Mouse (Mus musculus) spleen, adult 2 months (tissue): ENCODE measurements around the gene Ubap1l. TPM values are rescaled to one million over a fixed set of nuclear protein-coding genes. Genes with fewer than 3 reads are reported as not detected.

ENCODE experiments used
- DNase-seq, 2 experiments: peaks; one replicate each; pipeline versions ENCODE4 v3.0.0 to v3.0.0-alpha.2; 2012 to 2021; ENCODE audit warnings: low spot score in 2 of 2, low read depth in 1 of 2
- H3K27ac ChIP-seq: fragments of 200-500 bp; 2 replicates; pipeline ENCODE4 v1.5.1; 2012; ENCODE audit warnings: low read length, inconsistent platforms; ENCODE audit not compliant: insufficient read depth
- H3K27me3 ChIP-seq: fragments of 200-500 bp; 2 replicates; pipeline ENCODE4 v1.6.1; 2012; ENCODE audit warnings: mild to moderate bottlenecking, moderate library complexity, low read length, inconsistent platforms; ENCODE audit not compliant: control insufficient read depth, insufficient read depth
- H3K36me3 ChIP-seq: fragments of 200-500 bp; 2 replicates; pipeline ENCODE4 v1.6.1; 2012; ENCODE audit warnings: mild to moderate bottlenecking, low read length, inconsistent platforms; ENCODE audit not compliant: control insufficient read depth, insufficient read depth
- H3K4me1 ChIP-seq: fragments of 200-500 bp; 2 replicates; pipeline ENCODE4 v1.6.1; 2011; ENCODE audit warnings: inconsistent platforms; ENCODE audit not compliant: control insufficient read depth, insufficient read depth, insufficient read length
- H3K4me3 ChIP-seq: fragments of 200-500 bp; 2 replicates; pipeline ENCODE4 v1.5.1; 2011; ENCODE audit warnings: mild to moderate bottlenecking, inconsistent platforms; ENCODE audit not compliant: insufficient read depth, insufficient read length; ENCODE audit errors: extremely low read depth
- CTCF ChIP-seq: fragments of 200-500 bp; IDR thresholded peaks from 2 replicates; pipeline ENCODE4 v1.5.1; 2011; ENCODE audit warnings: mild to moderate bottlenecking, inconsistent platforms; ENCODE audit not compliant: insufficient read depth, insufficient read length, insufficient replicate concordance; ENCODE audit errors: extremely low read depth
- POLR2A ChIP-seq: fragments of 200-500 bp; IDR thresholded peaks from 2 replicates; pipeline ENCODE4 v1.6.1; 2011; ENCODE audit warnings: low read depth, low read length, inconsistent platforms
- WGBS: fragments of 180-500 bp; shearing (Covaris S2); methylation state at CpG from one replicate; pipeline ENCODE4 v1.1.7; 2018; 5-methylcytosine and 5-hydroxymethylcytosine counted together
- polyA plus RNA-seq: library from polyadenylated mRNA; depleted of rRNA; stranded (reverse); fragments of >200 nt; gene quantifications from 2 replicates; pipeline ENCODE4 v1.2.3, GENCODE M21; 2012; rRNA removed

Gene Ubap1l
- polyA plus RNA-seq, 1 experiment: 0.54 TPM

DNA sequence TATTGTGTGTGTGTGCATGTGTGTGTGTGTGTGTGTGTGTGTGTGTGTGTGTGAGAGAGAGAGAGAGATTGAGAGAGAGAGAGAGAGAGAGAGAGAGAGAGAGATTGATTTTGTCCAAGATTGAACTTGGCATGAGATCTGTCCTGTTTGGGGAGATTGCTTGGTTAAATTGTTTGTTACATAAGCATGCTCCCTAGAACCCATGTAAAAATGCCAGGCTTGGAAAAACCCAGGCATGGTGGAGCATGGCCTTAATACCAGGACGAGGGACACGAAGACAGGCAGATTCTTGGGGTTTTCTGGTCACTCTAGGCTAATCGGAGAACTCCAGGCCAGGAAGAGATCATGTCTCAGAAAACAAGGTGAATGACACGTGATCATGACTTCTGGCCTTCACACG, 67.2 kb downstream of the Ubap1l start:
- peaks cover 2% of the 10 kb centered on the region; the same call in 1 of the 2 replicates for H3K4me1 ChIP-seq
- 89% methylated on average over 5 of the region's 5 CpGs for WGBS
- DNase-seq: no peak
- H3K27me3 ChIP-seq: no peaks in the 10 kb centered on the region
- H3K36me3 ChIP-seq: no peaks in the 10 kb centered on the region
- no peak overlapping the region for H3K4me3 ChIP-seq
- no peak for TF ChIP-seq CTCF
- TF ChIP-seq POLR2A: no peak
- H3K27ac ChIP-seq: no peak overlapping the region

Other genes with a start within 250 kb of the Ubap1l start
- 0.27 and 0.30 TPM in 2 replicates for gene Igdcc3, start 219.9 kb upstream of the Ubap1l start, polyA plus RNA-seq
- 7.4 and 9.1 TPM in 2 replicates for gene Parp16, start 165.7 kb upstream of the Ubap1l start, polyA plus RNA-seq
- 2.5 and 4.1 TPM in 2 replicates for gene Cilp, start 95.9 kb upstream of the Ubap1l start, polyA plus RNA-seq
- gene Clpx, start 66.8 kb upstream of the Ubap1l start, polyA plus RNA-seq: 4.0 and 5.0 TPM in 2 replicates
- 9.9 and 15.7 TPM in 2 replicates for gene Pdcd7, start 14.9 kb upstream of the Ubap1l start, polyA plus RNA-seq
- gene Kbtbd13, start 30.6 kb downstream of the Ubap1l start, polyA plus RNA-seq: 0.05 TPM in 2 replicates
- 4.5 and 4.8 TPM in 2 replicates for gene Rasl12, start 37.5 kb downstream of the Ubap1l start, polyA plus RNA-seq
- gene Slc51b, start 61.9 kb downstream of the Ubap1l start, polyA plus RNA-seq: not detected in 2 replicates
- 7.8 and 9.5 TPM in 2 replicates for gene Mtfmt, start 74.7 kb downstream of the Ubap1l start, polyA plus RNA-seq
- 14.1 TPM in 2 replicates for gene Spg21, start 99.9 kb downstream of the Ubap1l start, polyA plus RNA-seq
- gene Ankdd1a, start 159.2 kb downstream of the Ubap1l start, polyA plus RNA-seq: 0.11 and 0.14 TPM in 2 replicates
- 55.8 and 61.8 TPM in 2 replicates for gene Plekho2, start 219.0 kb downstream of the Ubap1l start, polyA plus RNA-seq
- gene Pif1, start 226.1 kb downstream of the Ubap1l start, polyA plus RNA-seq: 4.3 and 6.4 TPM in 2 replicates